Mouse (Mus musculus) heart, embryonic 12.5 days (tissue): ENCODE results near the gene Ier2. TPM values are rescaled to one million over a fixed set of nuclear protein-coding genes. Genes with fewer than 3 reads are reported as not detected.

Experiments
- ATAC-seq: fragments of 200-750 bp; cut with Nextera tagmentation; 2 replicates; pipeline ENCODE4 v1.8.0; 2017; ENCODE audit warnings: moderate TSS enrichment, moderate library complexity; ENCODE audit not compliant: insufficient number of reproducible peaks, low FRiP score
- H3K27ac ChIP-seq: fragments of 300-500 bp; sonication (generic); 2 replicates; pipeline ENCODE4 v1.5.1; 2016; ENCODE audit warnings: mild to moderate bottlenecking, moderate library complexity; ENCODE audit not compliant: poor library complexity, severe bottlenecking
- H3K27me3 ChIP-seq: fragments of 300-500 bp; sonication (generic); replicated peaks from 2 replicates; pipeline ENCODE4 v1.6.1; 2016; ENCODE audit warnings: mild to moderate bottlenecking, moderate library complexity
- H3K36me3 ChIP-seq: fragments of 300-500 bp; sonication (generic); 2 replicates; pipeline ENCODE4 v1.6.1; 2016; ENCODE audit warnings: mild to moderate bottlenecking, moderate library complexity
- H3K4me1 ChIP-seq: fragments of 300-500 bp; sonication (generic); replicated peaks from 2 replicates; pipeline ENCODE4 v1.6.1; 2016; ENCODE audit warnings: mild to moderate bottlenecking
- H3K4me2 ChIP-seq: fragments of 300-500 bp; sonication (generic); 2 replicates; pipeline ENCODE4 v1.6.1; 2016; ENCODE audit warnings: mild to moderate bottlenecking, moderate library complexity
- H3K4me3 ChIP-seq: fragments of 300-500 bp; sonication (generic); 2 replicates; pipeline ENCODE4 v1.5.1; 2016; ENCODE audit warnings: mild to moderate bottlenecking
- H3K9ac ChIP-seq: fragments of 300-500 bp; sonication (generic); 2 replicates; pipeline ENCODE4 v1.6.1; 2016; ENCODE audit warnings: mild to moderate bottlenecking, moderate library complexity
- H3K9me3 ChIP-seq: fragments of 300-500 bp; sonication (generic); replicated peaks from 2 replicates; pipeline ENCODE4 v1.6.1; 2016; ENCODE audit warnings: mild to moderate bottlenecking, moderate library complexity
- WGBS: fragments of 180-500 bp; shearing (Covaris S2); methylation state at CpG from one replicate; pipeline ENCODE4 v1.1.7; 2016; 5-methylcytosine and 5-hydroxymethylcytosine counted together
- polyA plus RNA-seq: library from polyadenylated mRNA; unstranded; fragments of >200 nt; fragmentation: Nextera tagmentation; extraction: Ambion mirVana; gene quantifications from 2 replicates; pipeline ENCODE4 v1.2.1, GENCODE M21; 2016

Ier2 gene
- polyA plus RNA-seq, 1 experiment from 2014 or later = 63.4 TPM

GRCm38 (mm10) chr8:84650213-84650612, 12.4 kb downstream of the Ier2 start:
- 55% methylated on average over 3 of the region's 3 CpGs for WGBS
- H3K27me3 ChIP-seq = no peaks in the 10 kb centered on the region
- no peaks in the 10 kb centered on the region for H3K9me3 ChIP-seq
- no peak overlapping the region for H3K4me2 ChIP-seq
- ATAC-seq = no peak
- H3K27ac ChIP-seq = peak overlapping the region; percentile 38; the same call in 1 of the 2 replicates
- peaks cover 33% of the 10 kb centered on the region for H3K4me1 ChIP-seq
- H3K4me3 ChIP-seq = no peak overlapping the region
- H3K9ac ChIP-seq = 0 out of 2 replicates have a peak overlapping the region, but pooled peaks have one; percentile 5
- no peaks in the 10 kb centered on the region for H3K36me3 ChIP-seq

- Histone ChIP-seq H3K4me1 (peaks cover 21% of the 10 kb centered on the region), H3K9ac (peak overlapping the region; percentile 1; the same call in 1 of the 2 replicates), H3K4me3 (peak overlapping the region; percentile 26), H3K27ac (peak overlapping the region; percentile 58), H3K4me2 (peak overlapping the region; percentile 62), H3K27me3 (no peaks in the 10 kb centered on the region), H3K36me3 (no peaks in the 10 kb centered on the region), H3K9me3 (no peaks in the 10 kb centered on the region)
- peak; percentile 59; the same call in 1 of the 2 replicates for ATAC-seq
- 2% methylated on average over 14 of the region's 14 CpGs for WGBS
These were observed 15.2 kb downstream of the Ier2 start for GRCm38 (mm10) chr8:84647461-84647901.

GRCm38 (mm10) chr8:84646800-84647199, 15.9 kb downstream of the Ier2 start:
- Histone ChIP-seq H3K9ac (no peak overlapping the region), H3K27ac (peak overlapping the region; percentile 58), H3K36me3 (no peaks in the 10 kb centered on the region), H3K27me3 (no peaks in the 10 kb centered on the region), H3K4me3 (peak overlapping the region; percentile 26; the same call in 1 of the 2 replicates), H3K4me1 (peaks cover 24% of the 10 kb centered on the region), H3K4me2 (peak overlapping the region; percentile 62), H3K9me3 (no peaks in the 10 kb centered on the region)
- no peak for ATAC-seq
- WGBS = 51% methylated on average over 6 of the region's 6 CpGs

DNA sequence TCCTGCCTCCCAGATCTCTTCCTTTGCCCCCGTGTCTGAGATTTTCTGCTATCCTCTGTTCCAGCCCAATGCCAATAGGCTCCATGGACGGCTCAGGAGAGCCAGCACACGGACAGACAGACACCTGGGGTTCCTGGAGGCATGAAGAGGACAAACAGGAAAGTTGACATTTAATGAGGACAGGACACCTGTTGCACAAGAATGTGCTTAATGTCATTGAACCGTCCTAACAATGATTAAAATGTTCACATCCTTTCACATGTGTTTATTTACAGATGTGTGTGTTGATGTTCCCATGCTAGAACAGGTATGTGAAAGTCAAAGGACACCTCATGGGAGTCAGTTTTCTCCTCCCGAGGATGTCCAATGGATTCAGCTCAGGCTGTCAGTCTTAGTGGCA, 19.6 kb downstream of the Ier2 start:
- no peaks in the 10 kb centered on the region for H3K27me3 ChIP-seq
- no peak overlapping the region for H3K27ac ChIP-seq
- H3K9ac ChIP-seq = no peak overlapping the region
- H3K4me1 ChIP-seq = peaks cover 30% of the 10 kb centered on the region
- H3K4me2 ChIP-seq = no peak overlapping the region
- WGBS = 70% methylated on average over 5 of the region's 5 CpGs
- H3K4me3 ChIP-seq = no peak overlapping the region
- H3K36me3 ChIP-seq = no peaks in the 10 kb centered on the region
- ATAC-seq = no peak
- H3K9me3 ChIP-seq = no peaks in the 10 kb centered on the region

DNA sequence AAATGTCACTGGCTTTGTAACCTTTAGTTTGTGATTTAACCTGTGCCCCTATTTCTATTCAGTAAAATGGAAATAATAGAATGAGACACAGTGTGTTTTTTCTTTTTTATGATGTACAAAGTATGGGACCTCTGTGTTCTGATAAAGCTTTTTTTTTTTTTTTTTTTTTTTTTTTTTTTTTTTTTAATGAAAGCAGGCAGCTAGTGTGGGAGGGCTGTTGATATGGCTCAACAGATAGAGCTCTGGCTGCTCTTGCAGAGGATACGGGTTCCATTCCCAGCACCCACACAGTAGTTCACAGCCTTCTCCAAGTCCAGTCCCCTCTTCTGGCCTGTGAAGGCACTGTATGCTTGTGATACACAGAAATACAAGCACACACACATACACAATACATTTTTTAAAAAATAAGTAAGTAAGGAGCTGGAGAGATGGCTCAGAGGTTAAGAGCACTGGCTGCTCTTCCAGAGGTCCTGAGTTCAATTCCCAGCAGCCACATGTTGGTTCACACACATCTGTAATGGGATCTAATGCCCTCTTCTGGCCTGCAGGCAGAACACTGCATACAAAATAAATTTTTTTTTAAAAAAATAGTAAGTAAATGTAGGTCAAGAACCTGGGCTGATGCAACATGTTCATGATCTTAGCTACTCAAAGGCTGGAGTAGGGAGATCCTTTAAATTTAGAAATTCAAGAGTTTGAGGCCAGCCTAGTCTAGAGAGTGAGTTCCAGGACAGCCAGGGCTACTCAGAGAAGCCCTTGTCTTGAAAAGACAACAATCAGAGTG, 20.9 kb downstream of the Ier2 start:
- H3K4me2 ChIP-seq = no peak overlapping the region
- no peaks in the 10 kb centered on the region for H3K9me3 ChIP-seq
- H3K4me1 ChIP-seq = peaks cover 22% of the 10 kb centered on the region
- H3K27ac ChIP-seq = no peak overlapping the region
- ATAC-seq = no peak
- no peak overlapping the region for H3K4me3 ChIP-seq
- no peak overlapping the region for H3K9ac ChIP-seq
- H3K36me3 ChIP-seq = no peaks in the 10 kb centered on the region
- no peaks in the 10 kb centered on the region for H3K27me3 ChIP-seq
- WGBS = 55% methylated on average over 1 of the region's 1 CpGs

DNA sequence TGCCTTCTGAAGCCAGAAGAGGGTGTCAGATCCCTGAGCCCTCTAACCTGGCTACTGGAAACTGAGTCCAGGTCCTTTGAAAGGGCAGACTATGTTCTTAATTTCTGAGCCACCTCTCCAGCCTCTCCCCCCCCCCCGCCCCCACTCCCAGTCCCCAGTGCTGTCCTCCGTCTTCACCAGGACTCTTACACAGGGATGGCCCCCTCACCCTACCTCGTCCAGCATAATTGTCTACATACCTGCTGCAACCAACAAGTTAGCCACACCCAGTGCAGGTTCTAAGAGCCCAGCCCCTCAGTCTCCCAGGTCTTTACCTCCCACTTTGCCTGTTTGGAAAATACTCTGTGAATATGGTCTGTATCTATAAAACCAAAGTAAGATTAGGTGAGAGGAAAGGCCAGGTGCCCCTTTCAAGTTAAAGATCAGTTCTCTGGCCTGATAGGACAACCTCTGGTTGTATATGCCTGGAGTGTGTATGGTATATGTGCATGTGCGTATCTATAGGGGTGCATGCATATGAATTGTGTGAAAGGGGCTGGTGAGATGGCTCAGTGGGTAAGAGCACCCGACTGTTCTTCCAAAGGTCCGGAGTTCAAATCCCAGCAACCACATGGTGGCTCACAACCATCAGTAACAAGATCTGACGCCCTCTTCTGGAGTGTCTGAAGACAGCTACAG, 21.9 kb downstream of the Ier2 start:
- WGBS = 59% methylated on average over 7 of the region's 7 CpGs
- Histone ChIP-seq H3K27ac (no peak overlapping the region), H3K9ac (no peak overlapping the region), H3K36me3 (no peaks in the 10 kb centered on the region), H3K9me3 (no peaks in the 10 kb centered on the region), H3K27me3 (no peaks in the 10 kb centered on the region), H3K4me3 (no peak overlapping the region), H3K4me1 (peaks cover 30% of the 10 kb centered on the region), H3K4me2 (peak overlapping the region; percentile 44; the same call in 1 of the 2 replicates)
- no peak for ATAC-seq

GRCm38 (mm10) chr8:84640010-84640588, 22.6 kb downstream of the Ier2 start:
- H3K9ac ChIP-seq = no peak overlapping the region
- no peaks in the 10 kb centered on the region for H3K27me3 ChIP-seq
- peak overlapping the region; percentile 69 for H3K4me3 ChIP-seq
- H3K9me3 ChIP-seq = no peaks in the 10 kb centered on the region
- 42% methylated on average over 9 of the region's 9 CpGs for WGBS
- H3K4me1 ChIP-seq = peaks cover 33% of the 10 kb centered on the region
- H3K27ac ChIP-seq = no peak overlapping the region
- no peaks in the 10 kb centered on the region for H3K36me3 ChIP-seq
- no peak for ATAC-seq
- H3K4me2 ChIP-seq = peak overlapping the region; percentile 92

- 2% methylated on average over 104 of the region's 106 CpGs for WGBS
- H3K4me2 ChIP-seq = peak overlapping the region; percentile 92
- no peaks in the 10 kb centered on the region for H3K27me3 ChIP-seq
- ATAC-seq = peak; percentile 94
- H3K9ac ChIP-seq = peak overlapping the region; percentile 88
- peak overlapping the region; percentile 92 for H3K27ac ChIP-seq
- H3K36me3 ChIP-seq = no peaks in the 10 kb centered on the region
- H3K4me3 ChIP-seq = peak overlapping the region; percentile 69
- no peaks in the 10 kb centered on the region for H3K9me3 ChIP-seq
- peaks cover 36% of the 10 kb centered on the region for H3K4me1 ChIP-seq
These were observed 23.3 kb downstream of the Ier2 start for GRCm38 (mm10) chr8:84639162-84640009.

- ATAC-seq = peak; percentile 15
- H3K4me2 ChIP-seq = peak overlapping the region; percentile 92
- no peaks in the 10 kb centered on the region for H3K36me3 ChIP-seq
- H3K27ac ChIP-seq = peak overlapping the region; percentile 92
- H3K9ac ChIP-seq = peak overlapping the region; percentile 88
- no peaks in the 10 kb centered on the region for H3K9me3 ChIP-seq
- under 1% methylated on average over 46 of the region's 52 CpGs for WGBS
- 0 out of 2 replicates have a peak, but pooled peaks cover 3% of the 10 kb centered on the region for H3K27me3 ChIP-seq
- peaks cover 42% of the 10 kb centered on the region for H3K4me1 ChIP-seq
- H3K4me3 ChIP-seq = peak overlapping the region; percentile 69
These were observed 24.0 kb downstream of the Ier2 start for GRCm38 (mm10) chr8:84638555-84639161.

GRCm38 (mm10) chr8:84637946-84638554, 24.6 kb downstream of the Ier2 start:
- Histone ChIP-seq H3K27me3 (0 out of 2 replicates have a peak, but pooled peaks cover 3% of the 10 kb centered on the region), H3K9ac (peak overlapping the region; percentile 88), H3K4me3 (peak overlapping the region; percentile 69), H3K27ac (peak overlapping the region; percentile 92; the same call in 1 of the 2 replicates), H3K4me2 (peak overlapping the region; percentile 92), H3K4me1 (peaks cover 43% of the 10 kb centered on the region), H3K36me3 (no peaks in the 10 kb centered on the region), H3K9me3 (no peaks in the 10 kb centered on the region)
- WGBS = 45% methylated on average over 8 of the region's 8 CpGs
- no peak for ATAC-seq
